Mouse (Mus musculus) hindbrain, postnatal 0 days (tissue): ENCODE results near the gene Ppp1r37. TPM values are rescaled to one million over a fixed set of nuclear protein-coding genes. Genes with fewer than 3 reads are reported as not detected.
A peak's percentile ranks its signal among the peaks of the same experiment; 100 is the strongest.

Source experiments
- ATAC-seq: fragments of 200-750 bp; cut with Nextera tagmentation; 2 replicates; pipeline ENCODE4 v1.8.0; 2017; ENCODE audit warnings: mild to moderate bottlenecking, moderate TSS enrichment, moderate library complexity
- DNase-seq: peaks from one replicate; pipeline ENCODE4 v3.0.0-alpha.2; 2015; ENCODE audit warnings: low spot score
- H3K27ac ChIP-seq: fragments of 300-500 bp; sonication (generic); 2 replicates; pipeline ENCODE4 v1.5.1; 2014; ENCODE audit warnings: mild to moderate bottlenecking
- H3K27me3 ChIP-seq: fragments of 300-500 bp; sonication (generic); 2 replicates; pipeline ENCODE4 v1.6.1; 2014; ENCODE audit warnings: low read length, mixed read lengths; ENCODE audit not compliant: insufficient read depth
- H3K36me3 ChIP-seq: fragments of 300-500 bp; sonication (generic); 2 replicates; pipeline ENCODE4 v1.6.1; 2014; ENCODE audit warnings: low read length, mixed read lengths; ENCODE audit not compliant: insufficient read depth
- H3K4me1 ChIP-seq: fragments of 300-500 bp; sonication (generic); 2 replicates; pipeline ENCODE4 v1.6.1; 2014; ENCODE audit warnings: antibody characterized with exemption, low read length, mixed read lengths; ENCODE audit not compliant: insufficient read depth
- H3K4me2 ChIP-seq: fragments of 300-500 bp; sonication (generic); 2 replicates; pipeline ENCODE4 v1.6.1; 2014; ENCODE audit warnings: low read depth, mild to moderate bottlenecking, low read length, moderate library complexity, mixed read lengths
- H3K4me3 ChIP-seq: fragments of 300-500 bp; sonication (generic); 2 replicates; pipeline ENCODE4 v1.5.1; 2014; ENCODE audit warnings: low read length
- H3K9ac ChIP-seq: fragments of 300-500 bp; sonication (generic); replicated peaks from 2 replicates; pipeline ENCODE4 v1.6.1; 2014; ENCODE audit warnings: mild to moderate bottlenecking, low read length, moderate library complexity, mixed read lengths
- H3K9me3 ChIP-seq: fragments of 300-500 bp; sonication (generic); 2 replicates; pipeline ENCODE4 v1.6.1; 2016; ENCODE audit warnings: low read length, mixed read lengths
- CTCF ChIP-seq: IDR thresholded peaks from 2 replicates; pipeline ENCODE4 v1.5.1; 2016; ENCODE audit warnings: antibody characterized with exemption, control low read depth, low read depth
- WGBS: fragments of 180-500 bp; shearing (Covaris S2); extraction: QIAGEN DNeasy Blood & Tissue Kit; methylation state at CpG from one replicate; pipeline ENCODE4 v1.1.7; 2014; 5-methylcytosine and 5-hydroxymethylcytosine counted together
- polyA plus RNA-seq: library from polyadenylated mRNA; unstranded; fragments of >200 nt; fragmentation: Nextera tagmentation; extraction: Ambion mirVana; gene quantifications from 2 replicates; pipeline ENCODE4 v1.2.1, GENCODE M21; 2015
- total RNA-seq: library from RNA; depleted of rRNA; stranded (reverse); fragments of >200 nt; gene quantifications from 2 replicates; pipeline ENCODE4 v1.2.3, GENCODE M21; 2014

The Ppp1r37 gene
- total and polyA plus RNA-seq, 2 experiments from 2014 or later: 27.7 to 128 TPM

GRCm38 (mm10) chr7:19525105-19525481 is 37.8 kb downstream of the Ppp1r37 start:
- no peak for DNase-seq
- Histone ChIP-seq H3K4me1 (no peaks in the 10 kb centered on the region; the same call in 1 of the 2 replicates), H3K4me2 (no peak overlapping the region), H3K36me3 (0 out of 2 replicates have a peak, but pooled peaks cover 3% of the 10 kb centered on the region), H3K27me3 (peaks cover 24% of the 10 kb centered on the region), H3K9me3 (no peaks in the 10 kb centered on the region), H3K4me3 (no peak overlapping the region), H3K9ac (no peak overlapping the region), H3K27ac (no peak overlapping the region)
- 65% methylated on average over 2 of the region's 2 CpGs for WGBS
- ATAC-seq: no peak
- no peak for TF ChIP-seq CTCF

GRCm38 (mm10) chr7:19524420-19525104 is 38.3 kb downstream of the Ppp1r37 start:
- peaks cover 24% of the 10 kb centered on the region for H3K27me3 ChIP-seq
- no peaks in the 10 kb centered on the region for H3K9me3 ChIP-seq
- H3K36me3 ChIP-seq: 0 out of 2 replicates have a peak, but pooled peaks cover 3% of the 10 kb centered on the region
- no peak overlapping the region for H3K27ac ChIP-seq
- peak; percentile 13; the same call in 1 of the 2 replicates for ATAC-seq
- peak overlapping the region; percentile 56 for H3K4me2 ChIP-seq
- no peak for TF ChIP-seq CTCF
- no peak for DNase-seq
- 0 out of 2 replicates have a peak overlapping the region, but pooled peaks have one; percentile 33 for H3K9ac ChIP-seq
- WGBS: 13% methylated on average over 24 of the region's 24 CpGs
- H3K4me1 ChIP-seq: no peaks in the 10 kb centered on the region; the same call in 1 of the 2 replicates
- peak overlapping the region; percentile 32 for H3K4me3 ChIP-seq

GRCm38 (mm10) chr7:19523757-19524419 is 39.0 kb downstream of the Ppp1r37 start:
- peak overlapping the region; percentile 32 for H3K4me3 ChIP-seq
- 1% methylated on average over 62 of the region's 64 CpGs for whole genome bisulfite sequencing
- no peaks in the 10 kb centered on the region; the same call in 1 of the 2 replicates for H3K4me1 ChIP-seq
- no peaks in the 10 kb centered on the region for H3K9me3 ChIP-seq
- H3K36me3 ChIP-seq: 0 out of 2 replicates have a peak, but pooled peaks cover 3% of the 10 kb centered on the region
- H3K27ac ChIP-seq: no peak overlapping the region
- H3K27me3 ChIP-seq: peaks cover 24% of the 10 kb centered on the region
- H3K4me2 ChIP-seq: peak overlapping the region; percentile 56
- peak overlapping the region; percentile 33 for H3K9ac ChIP-seq
- DNase-seq (peak; percentile 71), ATAC-seq (peak; percentile 57)
- TF ChIP-seq CTCF: peak; percentile 66

GRCm38 (mm10) chr7:19523017-19523756 is 39.7 kb downstream of the Ppp1r37 start:
- peak; percentile 31 for DNase-seq
- TF ChIP-seq CTCF: no peak
- 8% methylated on average over 72 of the region's 72 CpGs for WGBS
- no peaks in the 10 kb centered on the region; the same call in 1 of the 2 replicates for H3K4me1 ChIP-seq
- 0 out of 2 replicates have a peak, but pooled peaks cover under 1% of the 10 kb centered on the region for H3K36me3 ChIP-seq
- peak overlapping the region; percentile 56 for H3K4me2 ChIP-seq
- H3K9ac ChIP-seq: peak overlapping the region; percentile 38
- ATAC-seq: peak; percentile 50
- peaks cover 30% of the 10 kb centered on the region for H3K27me3 ChIP-seq
- H3K9me3 ChIP-seq: no peaks in the 10 kb centered on the region
- H3K4me3 ChIP-seq: peak overlapping the region; percentile 32
- H3K27ac ChIP-seq: no peak overlapping the region

- peaks cover 30% of the 10 kb centered on the region for H3K27me3 ChIP-seq
- no peak overlapping the region for H3K27ac ChIP-seq
- TF ChIP-seq CTCF: no peak
- WGBS: 10% methylated on average over 21 of the region's 23 CpGs
- ATAC-seq: no peak
- peak overlapping the region; percentile 51 for H3K9ac ChIP-seq
- H3K4me1 ChIP-seq: no peaks in the 10 kb centered on the region; the same call in 1 of the 2 replicates
- peak overlapping the region; percentile 47 for H3K4me2 ChIP-seq
- peak overlapping the region; percentile 12; the same call in 1 of the 2 replicates for H3K4me3 ChIP-seq
- DNase-seq: no peak
- no peaks in the 10 kb centered on the region for H3K36me3 ChIP-seq
- no peaks in the 10 kb centered on the region for H3K9me3 ChIP-seq
Observed at GRCm38 (mm10) chr7:19520032-19520431, 42.8 kb downstream of the Ppp1r37 start.

GRCm38 (mm10) chr7:19517652-19518365 is 45.1 kb downstream of the Ppp1r37 start, which contains the start of gene Nkpd1:
TSS of gene Nkpd1 (plus strand) at chr7:19517838.
- no peaks in the 10 kb centered on the region for H3K9me3 ChIP-seq
- WGBS: 2% methylated on average over 29 of the region's 29 CpGs
- peak within 1 kb of the TSS; percentile 50 for H3K4me2 ChIP-seq
- TF ChIP-seq CTCF: peak; percentile 68
- DNase-seq (peak; percentile 53), ATAC-seq (no peak)
- peak within 1 kb of the TSS; percentile 11; the same call in 1 of the 2 replicates for H3K4me3 ChIP-seq
- no peaks in the 10 kb centered on the region for H3K36me3 ChIP-seq
- peak within 1 kb of the TSS; percentile 25; the same call in 1 of the 2 replicates for H3K9ac ChIP-seq
- H3K4me1 ChIP-seq: no peaks in the 10 kb centered on the region; the same call in 1 of the 2 replicates
- H3K27ac ChIP-seq: no peak within 1 kb of the TSS
- H3K27me3 ChIP-seq: peaks cover 21% of the 10 kb centered on the region
